Mouse (Mus musculus) thymus, postnatal 10 days (tissue): ENCODE measurements around the gene Frg2f1.
A peak's percentile ranks its signal among the peaks of the same experiment; 100 is the strongest.
"Not testable (repeated sequence)": the region's sequence is repeated elsewhere in the genome, so short reads cannot be mapped to it uniquely, and the experiment has no call there.

Source experiments
- DNase-seq, 2 experiments: peaks; one replicate each; pipeline ENCODE4 v3.0.0; 2021; ENCODE audit warnings: low spot score in 2 of 2

Gene Frg2f1

DNA sequence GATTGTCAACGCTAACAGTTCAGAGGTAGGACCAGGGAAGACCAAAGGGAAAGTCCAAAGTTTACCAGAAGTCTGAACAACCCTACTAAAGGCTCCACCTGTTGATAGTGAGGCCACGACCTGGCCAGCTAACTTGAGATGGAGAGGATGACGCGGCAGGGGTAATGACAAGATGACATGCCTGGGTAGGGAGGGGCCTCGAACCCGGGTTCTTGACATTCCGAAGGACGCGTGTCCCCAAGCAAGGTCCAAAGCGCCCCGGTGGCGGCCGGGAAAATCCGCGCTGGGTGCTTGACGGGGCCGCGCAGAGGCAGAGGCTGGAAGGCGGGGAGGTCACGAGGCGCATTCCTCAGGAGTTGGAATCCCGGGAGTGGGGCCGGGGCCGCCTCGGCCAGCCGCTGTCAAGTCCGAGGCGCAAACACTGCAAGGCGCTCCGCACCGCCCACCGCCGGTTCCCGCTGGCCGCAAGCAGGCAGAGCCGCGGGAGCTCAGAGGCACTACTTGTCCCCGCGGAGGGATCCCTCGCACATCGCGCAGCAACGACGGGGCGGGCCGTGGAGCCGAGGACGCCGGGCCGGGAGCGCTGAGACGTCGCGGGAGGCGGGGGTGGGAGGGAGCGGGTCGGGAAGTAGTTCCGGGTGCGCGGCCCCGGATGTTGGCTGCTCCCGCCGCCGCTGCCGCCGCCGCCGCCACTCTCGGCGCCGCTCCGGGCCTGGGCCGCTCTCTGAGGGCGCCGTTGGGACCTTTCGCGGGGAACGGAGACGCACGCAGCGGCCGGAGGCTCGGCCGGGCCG, at the start of gene Frg2f1:
Frg2f1 (minus strand) TSS at position 499 of the 794 bp plus-strand sequence.
- DNase-seq, result peak; percentile 91 to 95

DNA sequence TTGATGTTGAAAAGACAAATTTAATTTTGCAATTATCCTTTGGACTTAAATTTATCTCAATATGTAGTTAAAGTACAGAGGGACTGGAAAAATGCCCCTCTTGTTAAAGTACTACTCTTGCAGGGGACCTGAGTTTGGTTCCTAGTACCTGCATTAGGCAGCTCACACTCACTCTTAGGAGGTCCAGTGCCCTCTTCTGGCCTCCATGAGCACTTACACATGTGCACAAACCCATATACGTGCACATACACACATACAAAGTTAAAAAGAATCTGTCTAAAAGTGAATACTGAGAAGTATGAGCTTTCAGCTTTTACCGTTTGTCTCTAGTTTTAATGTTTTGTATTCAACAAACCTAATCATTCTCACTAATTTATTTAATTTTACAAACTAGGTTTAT, 48.7 kb upstream of the Frg2f1 start:
- no peak for DNase-seq

DNA sequence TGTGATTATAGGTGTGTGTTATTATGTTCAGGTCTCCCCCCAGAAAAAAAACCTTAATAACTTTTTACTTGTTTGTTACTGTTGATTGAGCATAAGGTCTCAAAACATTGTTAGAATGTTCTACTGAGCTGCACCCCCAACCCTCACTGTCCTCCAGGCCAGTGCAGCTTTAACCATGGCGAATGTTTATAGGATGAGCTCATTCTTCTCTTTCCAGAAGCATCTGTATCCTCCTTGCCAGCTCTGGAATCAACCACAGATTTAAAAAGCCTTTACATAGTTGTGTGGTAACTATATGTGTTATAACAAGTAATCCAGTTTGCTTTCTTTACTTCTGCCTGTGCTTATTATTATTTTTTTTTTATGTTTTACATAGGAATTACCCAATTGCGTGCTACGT, 36.1 kb upstream of the Frg2f1 start:
- no peak for DNase-seq

DNA sequence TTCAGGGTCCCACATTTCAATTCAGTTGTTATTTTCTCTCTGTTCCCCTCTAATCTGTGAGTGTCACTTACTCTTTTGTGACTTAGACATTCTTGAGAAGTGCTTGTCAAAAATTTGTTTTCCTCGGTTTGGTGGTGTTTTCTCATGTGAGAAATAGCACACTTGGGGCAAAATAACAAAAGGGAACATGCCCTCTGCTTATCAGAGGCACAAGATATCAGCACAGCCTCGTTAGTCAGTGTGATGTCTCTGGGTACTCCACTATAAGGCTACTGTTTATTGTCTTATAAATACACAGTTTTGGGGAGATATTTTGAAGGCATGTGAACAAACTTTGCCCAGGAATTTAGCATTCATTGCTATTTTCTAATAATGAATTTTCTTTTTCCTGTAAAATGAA, 35.2 kb upstream of the Frg2f1 start:
- no peak for DNase-seq

DNA sequence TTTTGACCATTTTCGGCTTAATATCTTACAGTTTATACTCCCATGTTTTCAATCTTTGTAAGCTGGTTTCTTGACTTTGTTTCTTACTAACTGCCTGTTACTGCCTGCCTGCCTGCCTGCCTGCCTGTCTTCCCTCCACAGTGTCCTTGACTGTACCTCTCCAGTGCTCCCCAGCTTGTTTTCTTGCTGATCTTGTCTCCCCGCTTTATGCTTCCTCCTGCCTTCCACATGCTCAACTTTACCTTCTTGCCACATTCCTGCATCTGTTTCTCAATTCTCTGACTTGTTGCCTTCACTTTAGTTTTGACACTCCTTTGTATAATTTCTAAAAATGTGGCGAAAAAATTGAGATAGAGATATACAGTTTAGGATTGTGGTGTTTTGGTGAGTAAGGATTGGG, 33.4 kb upstream of the Frg2f1 start:
- DNase-seq, result no peak

DNA sequence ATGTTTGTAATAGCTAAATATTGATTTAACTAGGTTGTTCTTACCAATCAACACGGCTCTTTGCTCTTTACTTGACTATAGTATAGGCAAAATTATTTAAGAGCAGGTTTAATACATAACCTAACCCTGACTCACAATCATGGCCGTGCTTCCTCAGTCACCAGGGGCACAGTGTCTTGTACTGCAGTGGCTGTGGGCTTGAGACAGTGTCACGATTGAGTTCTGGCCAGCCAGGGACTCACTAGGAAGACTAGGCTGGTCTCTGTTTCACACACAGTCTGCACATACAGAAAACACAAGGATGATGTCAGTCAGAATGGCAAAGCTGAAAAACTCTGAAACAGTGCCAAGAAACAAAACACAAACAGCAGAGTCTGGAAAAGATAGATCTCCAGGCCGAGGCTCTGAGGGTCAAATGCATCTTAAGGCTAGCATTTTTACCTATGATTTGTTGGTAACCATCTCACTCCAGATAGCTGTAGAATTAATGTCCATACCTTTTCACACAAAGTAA, 27.1 kb upstream of the Frg2f1 start:
- no peak for DNase-seq

DNA sequence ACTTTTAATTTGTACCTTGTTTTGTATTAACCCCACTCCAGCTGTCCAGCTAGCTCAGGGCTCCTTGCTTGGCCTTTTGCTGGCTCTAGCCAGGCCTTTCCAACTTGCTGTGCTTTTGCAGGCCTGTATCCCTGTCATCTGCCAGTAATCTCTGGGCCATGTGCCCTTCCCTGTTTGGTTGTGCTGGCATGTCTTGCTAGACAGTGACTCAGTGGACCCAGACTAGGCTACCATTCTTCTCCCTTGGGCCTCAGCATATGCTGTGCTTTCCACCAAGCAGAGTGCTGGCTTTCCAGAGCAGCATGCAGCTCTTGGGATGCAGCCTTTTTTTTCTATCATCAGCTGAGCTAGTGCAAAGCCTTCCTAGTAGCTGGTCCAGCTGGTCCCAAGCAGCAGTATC, 23.8 kb upstream of the Frg2f1 start:
- DNase-seq, result no peak

DNA sequence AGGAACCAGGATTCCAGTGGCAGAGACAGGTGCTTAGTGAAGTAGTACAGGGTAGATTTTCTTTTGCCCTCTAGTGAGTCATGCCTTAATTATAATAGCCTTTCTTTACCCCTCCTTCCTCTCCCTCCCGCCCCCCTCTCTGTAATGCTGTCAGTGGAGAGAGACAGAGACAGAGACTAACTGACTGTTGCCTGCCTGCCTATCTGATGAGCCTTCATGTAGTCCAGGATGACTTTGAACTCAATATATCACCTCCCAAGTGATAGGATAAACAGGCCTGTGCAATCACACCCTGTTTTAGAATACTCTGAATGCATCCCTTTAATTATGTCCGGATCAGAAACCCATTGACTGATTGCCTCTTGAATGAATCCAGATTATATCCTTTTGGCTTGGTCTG, 16.1 kb upstream of the Frg2f1 start:
- no peak for DNase-seq

DNA sequence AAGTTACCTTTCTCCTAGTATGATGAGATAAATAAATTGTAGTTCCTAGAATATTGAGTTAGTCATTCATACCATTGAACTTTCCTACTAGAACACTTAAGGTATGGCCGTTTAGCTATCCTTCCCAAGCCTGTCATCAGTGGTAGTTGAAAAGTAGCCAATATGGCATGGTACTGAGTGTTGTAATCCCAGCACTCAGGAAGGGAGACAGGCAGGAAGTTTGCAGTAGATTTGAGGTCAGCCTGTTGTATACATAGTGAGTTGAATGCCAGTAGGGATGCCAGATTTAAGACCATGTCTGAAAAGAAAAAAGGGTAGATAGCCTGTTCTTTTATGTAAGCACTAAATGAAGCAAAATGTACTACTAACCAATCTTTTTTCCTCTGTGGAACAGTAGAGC, 11.5 kb upstream of the Frg2f1 start:
- no peak for DNase-seq

DNA sequence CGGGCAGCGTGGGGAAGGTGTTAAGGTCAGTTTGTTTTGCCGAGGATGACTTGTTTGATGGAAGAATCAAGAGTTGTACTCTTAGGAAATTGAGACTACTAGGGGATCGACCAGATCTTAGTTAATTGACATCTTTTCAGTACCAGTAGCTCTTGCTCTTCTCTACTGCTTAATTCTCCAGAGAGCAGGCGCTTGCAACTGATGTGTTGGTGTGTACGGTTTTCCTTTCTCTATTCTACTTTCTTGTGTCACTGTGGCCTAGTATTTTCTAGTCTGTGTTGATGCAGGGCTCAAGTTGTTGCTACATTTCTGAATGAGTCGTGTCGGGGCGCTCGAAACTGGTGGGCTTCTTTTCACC, 1.2 kb upstream of the Frg2f1 start:
- no peak for DNase-seq

DNA sequence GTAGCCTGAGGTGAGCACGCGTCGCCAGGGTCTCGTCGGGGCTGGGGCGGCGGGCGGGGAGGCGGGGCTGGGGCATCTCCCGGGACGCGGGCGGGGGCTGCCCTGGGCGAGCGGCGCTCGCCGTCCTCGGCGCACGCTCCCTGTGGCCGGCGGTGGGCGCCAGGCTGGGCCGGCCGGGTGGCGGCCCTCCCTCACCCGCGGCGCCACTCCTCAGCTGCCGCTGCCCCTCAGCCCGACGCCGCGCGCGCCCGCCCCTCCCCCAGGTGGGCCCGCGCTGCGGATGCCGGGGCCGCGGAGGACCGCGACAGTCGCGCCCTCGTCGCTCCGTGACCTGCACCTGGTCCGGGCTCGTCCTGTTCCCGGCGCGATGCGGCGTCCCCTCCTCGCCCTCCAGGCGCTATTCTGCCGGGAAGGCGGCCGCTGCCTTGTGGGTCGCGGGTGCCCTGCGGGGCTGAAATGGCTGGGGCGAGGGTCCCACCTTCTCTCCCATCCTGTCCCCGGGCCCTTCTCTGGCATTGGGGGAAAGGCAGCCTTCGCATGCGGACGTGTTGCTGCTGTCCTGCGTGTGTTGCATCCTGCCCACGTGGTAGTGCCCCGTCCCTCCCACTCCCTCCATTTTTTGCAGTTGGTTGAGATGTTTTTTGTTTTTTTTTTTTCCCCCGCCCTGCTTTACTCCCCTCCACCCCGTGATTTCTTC, 655 bp upstream of the Frg2f1 start:
- DNase-seq, result peak; percentile 53

DNA sequence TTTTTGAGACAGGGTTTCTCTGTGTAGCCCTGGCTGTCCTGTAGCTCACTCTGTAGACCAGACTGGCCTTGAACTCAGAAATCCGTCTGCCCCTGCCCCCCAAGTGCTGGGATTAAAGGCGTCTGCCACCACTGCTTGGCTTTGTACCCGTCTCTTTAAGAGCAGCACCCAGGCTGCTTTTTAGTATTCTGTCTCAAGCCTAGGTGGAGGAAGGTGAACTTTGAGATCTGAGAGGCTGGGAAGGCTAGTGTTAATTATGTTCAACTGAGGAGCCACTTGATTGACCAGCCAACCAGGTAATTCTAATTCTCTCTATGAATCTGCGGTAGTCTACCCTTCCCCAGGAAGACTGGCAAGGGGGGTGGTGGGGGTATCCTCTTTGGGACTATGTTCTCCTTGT, 1.9 kb downstream of the Frg2f1 start:
- no peak for DNase-seq

DNA sequence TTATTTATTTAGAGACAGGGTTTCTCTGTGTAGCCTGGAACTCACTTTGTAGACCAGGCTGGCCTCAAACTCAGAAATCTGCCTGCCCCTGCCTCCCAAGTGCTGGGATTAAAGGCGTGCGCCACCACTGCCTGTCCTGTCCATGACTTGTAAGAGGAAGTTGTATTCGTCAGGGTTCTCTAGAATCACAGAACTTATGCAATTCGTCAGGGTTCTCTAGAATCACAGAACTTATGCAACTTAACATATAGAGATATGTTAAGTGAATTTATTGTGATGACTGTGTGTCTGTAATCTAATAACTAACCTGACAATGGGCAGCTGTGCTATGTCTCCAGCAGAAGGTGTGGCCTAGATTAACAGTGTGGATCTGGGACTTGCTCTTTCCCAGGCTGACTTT, 2.7 kb downstream of the Frg2f1 start, which contains the start of gene Foxj3:
Foxj3 (plus strand) TSS at position 390 of the 400 bp plus-strand sequence.
- not testable (repeated sequence) for DNase-seq

DNA sequence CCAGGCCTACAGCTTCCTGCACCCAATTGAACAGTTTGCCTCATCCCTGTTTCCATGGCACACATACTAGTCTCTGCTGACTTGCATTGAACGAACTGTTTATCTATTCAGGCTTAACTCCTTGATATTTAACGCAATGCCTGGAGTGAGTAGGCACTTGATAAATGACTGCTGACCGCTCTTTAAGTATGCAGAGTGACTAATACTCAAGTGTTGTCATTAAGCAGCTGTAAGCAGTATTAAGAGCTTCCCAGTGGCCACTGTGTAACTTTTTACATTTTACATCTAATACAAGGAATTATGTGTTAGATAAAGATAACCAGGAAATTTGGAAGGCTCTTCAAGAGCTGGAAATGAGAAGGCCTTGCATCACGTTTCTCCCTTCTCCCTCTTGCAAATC, 4.2 kb downstream of the Frg2f1 start:
- no peak for DNase-seq

DNA sequence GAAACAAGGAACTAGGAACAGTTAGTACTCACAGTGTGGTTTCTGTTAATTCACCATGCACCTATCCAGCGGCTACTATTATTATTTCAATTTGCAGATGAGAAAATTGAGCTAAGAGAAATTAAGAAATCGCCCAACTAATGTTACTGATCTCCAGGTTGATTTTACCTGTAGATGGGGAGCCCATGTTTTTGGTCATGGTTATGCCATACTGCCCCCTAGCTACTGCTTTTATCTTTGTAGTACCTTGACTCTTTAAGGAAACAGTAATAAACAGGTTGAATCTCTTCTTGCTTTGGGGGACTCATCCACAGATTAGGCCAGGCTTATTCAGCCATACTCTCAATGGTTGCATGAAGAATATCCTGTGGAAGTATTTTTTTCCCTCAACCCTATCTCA, 7.5 kb downstream of the Frg2f1 start:
- DNase-seq, result peak in 1 of 2 experiments; percentile 33

DNA sequence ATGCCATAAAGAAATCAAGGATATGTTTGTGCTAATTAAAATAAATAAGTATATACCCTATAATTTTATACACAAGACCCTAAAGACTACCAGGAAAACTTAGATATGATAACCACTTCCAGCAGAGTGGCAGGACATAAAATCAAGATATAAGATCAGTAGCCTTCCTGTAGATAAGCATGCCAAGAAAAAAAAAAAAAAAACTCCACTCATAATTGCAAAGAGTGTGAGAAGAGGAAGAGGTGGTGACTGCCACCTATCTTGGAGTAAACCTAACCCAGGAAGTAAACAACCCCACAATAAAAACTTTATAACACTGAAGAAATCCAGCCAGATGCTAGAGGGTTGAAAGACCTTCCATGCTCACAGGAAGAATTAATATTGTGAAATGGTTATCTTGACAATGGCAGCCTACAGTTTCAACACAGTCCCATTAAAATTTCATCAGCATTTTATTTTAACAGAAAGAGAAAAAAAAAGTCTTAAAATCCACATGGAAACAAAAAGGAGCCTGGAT, 12.9 kb downstream of the Frg2f1 start:
- no peak for DNase-seq

DNA sequence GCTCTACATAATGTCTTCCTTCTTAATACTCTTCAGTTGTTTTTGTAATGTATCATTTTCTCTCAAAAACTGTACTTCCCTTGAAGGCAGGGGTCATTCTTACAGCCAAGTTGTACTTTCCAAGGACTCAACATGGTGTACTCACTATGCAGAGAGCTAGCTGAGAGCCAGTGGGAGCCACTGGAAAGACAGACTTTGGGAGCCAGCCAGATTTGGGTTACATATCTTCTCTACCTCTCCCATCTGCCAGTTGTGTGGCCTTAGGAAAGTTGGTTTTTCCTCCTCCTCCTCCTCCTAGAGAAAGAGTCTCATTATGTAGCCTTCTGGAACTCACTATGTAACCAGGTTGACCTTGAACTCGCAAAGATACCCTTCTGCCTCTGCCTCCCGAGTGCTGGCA, 14.9 kb downstream of the Frg2f1 start:
- DNase-seq, result no peak

DNA sequence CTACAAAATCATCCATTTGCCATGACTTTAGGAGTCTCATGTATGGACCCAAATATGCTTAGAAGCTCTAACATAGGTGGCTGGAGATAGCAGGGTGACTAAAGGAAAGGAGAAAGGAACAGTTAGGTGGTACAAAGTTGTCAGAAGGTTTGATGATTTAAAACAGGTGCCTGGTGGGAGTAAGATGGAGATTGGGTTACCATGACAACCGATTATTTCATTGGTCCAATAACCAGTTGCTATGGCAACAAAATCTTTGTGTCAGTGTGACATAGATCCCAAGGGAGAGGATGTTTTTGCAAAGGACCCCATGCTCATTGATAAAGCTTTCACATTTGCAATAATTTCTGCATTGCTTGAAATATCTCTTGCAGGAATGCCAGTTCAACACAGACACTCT, 15.3 kb downstream of the Frg2f1 start:
- DNase-seq, result no peak

DNA sequence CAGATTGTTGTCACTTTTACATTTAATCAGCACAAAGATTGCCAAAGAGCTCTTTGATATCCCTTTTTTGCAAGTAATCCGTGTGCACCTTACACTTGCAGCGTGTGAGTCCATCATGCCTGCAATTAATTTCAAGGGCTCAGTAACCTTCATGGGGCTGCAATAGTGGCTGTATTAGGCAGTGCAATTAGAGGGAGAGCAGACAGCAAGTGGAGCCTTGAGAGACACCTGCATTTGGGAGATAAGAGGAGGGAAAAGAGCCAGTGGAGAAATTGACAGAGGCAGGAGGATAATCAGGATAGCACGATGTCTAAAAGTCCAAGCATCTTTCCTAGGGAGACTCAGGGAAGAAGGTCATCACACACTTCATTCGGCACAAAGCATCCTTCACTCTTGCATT, 15.8 kb downstream of the Frg2f1 start:
- no peak for DNase-seq

DNA sequence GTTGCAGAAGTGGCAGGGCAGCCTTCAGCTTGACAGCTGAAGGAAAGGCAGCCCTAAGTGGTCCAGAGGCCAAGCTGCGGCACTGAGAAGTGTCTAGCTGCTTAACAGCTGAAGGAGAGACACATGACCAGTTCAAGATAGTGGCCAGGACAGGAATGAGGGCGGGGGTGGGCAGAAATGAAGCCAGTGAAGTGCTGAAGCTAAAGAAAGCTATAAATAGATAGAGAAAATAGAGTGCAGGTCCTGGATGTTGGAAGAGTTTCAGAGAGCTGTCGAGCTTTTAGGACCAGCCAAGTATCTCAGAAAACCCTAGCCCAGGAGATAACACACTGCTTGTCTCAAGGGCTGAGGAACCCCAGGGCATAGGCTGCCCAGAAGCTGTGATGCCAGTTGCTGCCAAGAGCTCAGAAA, 26.6 kb downstream of the Frg2f1 start:
- DNase-seq, result no peak

DNA sequence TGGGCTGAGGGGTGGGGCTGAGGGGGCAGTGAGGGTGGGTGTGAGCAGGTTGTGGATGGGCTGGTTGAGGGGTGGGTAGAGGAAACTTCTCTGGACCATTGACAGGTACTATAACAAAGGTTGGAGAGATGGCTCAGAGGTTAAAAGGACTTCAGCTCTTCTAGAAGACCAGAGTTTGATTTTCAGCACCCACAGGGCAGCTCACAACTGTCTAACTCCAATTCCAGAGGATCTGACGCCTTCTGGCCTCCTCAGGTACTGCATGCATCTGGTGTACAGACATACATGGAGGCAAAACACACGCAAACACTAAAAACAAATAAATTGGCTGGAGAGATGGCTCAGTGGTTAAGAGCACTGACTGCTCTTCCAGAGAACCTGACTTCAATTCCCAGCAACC, 27.7 kb downstream of the Frg2f1 start:
- no peak for DNase-seq

DNA sequence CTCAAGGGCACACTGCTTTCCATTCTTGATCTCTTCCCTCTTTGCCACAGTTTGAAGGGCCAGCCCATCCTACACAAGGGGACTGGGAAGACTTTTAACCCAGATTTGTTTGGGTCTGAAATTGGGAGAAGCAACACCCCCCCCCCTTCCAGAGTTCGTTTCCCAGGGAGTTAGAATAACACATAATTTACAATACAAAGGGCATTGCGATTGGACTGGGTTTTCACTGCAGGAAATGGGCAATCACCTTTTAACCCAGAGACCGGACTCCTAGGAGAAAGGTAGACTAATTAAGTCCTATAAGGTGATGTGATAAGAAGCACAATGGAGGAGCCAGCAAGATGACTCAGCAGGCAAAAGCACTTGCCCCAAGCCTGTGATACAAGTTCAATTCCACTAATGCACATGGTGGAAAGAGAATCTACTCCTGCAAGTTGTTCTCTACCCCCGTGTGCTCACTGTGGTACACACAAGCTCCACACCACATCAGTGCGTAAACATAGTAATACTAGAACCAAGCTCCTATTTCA, 40.9 kb downstream of the Frg2f1 start:
- DNase-seq, result no peak

DNA sequence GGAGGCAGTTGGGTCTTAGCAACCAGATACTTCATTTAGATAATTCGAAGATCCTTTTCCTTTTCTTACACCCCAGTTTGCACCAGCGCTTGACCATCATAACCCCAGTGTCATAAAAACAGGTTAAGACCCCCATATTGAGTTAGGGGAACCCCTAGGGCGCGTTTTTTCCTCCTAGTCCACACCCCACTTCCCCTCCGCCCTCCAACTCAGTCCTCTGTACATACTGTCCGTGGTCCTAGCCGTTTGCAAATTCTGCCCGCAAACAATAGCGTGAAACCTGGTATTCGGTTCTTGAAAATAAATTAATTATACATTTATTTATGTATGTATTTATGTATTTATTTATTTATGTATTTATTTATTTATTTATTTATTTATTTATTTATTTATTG, 46.4 kb downstream of the Frg2f1 start:
- DNase-seq, result no peak
